Mouse (Mus musculus) mouse trophoblast stem cell (cell line): ENCODE data around the gene Dennd5b.
"Not testable (repeated sequence)": the region's sequence is repeated elsewhere in the genome, so short reads cannot be mapped to it uniquely, and the experiment has no call there.

Experiments
- in situ Hi-C, 2 experiments: fragments of 300-500 bp; cut with MseI, MboI; formaldehyde crosslinking; loops; 2 replicates in 1 of 2; 3 replicates in 1 of 2; pipeline ENCODE4 v1.15.1; 2025

Gene Dennd5b

GRCm38 (mm10) chr6:149018431-149018830 lies 83.0 kb downstream of the Dennd5b start:
- in situ Hi-C loops = loop anchor here in 1 of 2 experiments (10.0 kb wide), 1 partner anchor 96 kb away; no protein-coding TSS in a partner anchor

DNA sequence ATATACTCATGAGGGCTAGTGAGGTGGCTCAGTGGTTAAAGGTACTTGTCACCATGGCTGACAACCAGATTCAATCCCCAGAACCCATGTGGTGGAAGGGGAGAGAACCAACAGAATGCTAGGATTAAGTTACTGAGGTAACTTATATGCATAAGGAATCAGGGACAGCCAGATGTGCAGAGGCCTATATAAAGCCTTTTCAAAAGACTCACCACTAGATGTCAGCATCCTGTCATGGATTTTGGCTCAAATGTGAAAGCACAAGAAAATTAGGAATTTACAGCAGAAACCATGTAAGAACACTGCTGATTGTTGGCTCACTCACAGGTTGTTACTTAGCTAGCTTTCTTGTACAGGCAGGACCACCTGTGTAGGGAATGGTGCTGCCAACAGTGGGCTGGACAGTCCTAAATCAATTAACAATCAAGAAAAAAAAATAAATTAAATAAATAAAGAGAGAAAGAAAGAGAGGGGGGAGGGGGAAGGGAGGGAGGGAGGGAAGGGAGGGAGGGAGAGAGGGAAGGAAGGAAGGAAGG lies 90.6 kb downstream of the Dennd5b start:
- in situ Hi-C loops = loop anchor here (5.0 to 10.0 kb wide), 2 partner anchors 104 to 106 kb away; no protein-coding TSS in a partner anchor

GRCm38 (mm10) chr6:149005009-149005408 lies 96.5 kb downstream of the Dennd5b start:
- in situ Hi-C loops = no loop called here

DNA sequence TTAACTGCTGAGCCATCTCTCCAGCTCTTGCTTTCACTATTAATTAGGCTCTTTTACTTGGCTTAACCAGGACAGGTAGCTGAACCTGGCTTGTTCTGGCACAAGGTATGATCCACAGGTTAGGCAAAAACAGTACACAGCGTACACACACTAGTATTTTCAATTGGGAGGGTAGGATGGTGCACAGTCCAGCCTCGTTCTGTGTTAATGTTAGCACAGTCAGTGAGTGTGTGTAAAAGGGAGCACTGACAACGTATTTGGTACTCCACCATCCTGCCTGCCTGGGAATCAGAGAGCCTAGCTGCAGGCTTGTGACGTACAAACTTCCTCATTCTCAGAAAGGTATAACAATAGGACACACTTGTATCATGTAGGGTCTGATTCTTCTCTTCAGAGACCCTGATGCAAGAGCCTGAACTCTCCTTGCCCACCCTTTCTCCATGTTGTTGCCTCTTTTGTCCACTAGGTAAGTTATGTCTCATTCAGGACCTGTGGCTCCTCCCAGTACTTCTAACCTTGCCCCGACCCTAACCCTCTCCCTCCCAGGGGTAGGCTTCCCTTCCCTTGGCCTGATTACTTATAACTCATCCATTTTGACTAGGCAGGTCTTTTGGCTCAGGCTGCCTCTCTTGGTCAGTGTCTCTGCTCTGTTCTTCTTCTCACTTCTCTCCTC lies 107.0 kb downstream of the Dennd5b start:
- in situ Hi-C loops = no loop called here

DNA sequence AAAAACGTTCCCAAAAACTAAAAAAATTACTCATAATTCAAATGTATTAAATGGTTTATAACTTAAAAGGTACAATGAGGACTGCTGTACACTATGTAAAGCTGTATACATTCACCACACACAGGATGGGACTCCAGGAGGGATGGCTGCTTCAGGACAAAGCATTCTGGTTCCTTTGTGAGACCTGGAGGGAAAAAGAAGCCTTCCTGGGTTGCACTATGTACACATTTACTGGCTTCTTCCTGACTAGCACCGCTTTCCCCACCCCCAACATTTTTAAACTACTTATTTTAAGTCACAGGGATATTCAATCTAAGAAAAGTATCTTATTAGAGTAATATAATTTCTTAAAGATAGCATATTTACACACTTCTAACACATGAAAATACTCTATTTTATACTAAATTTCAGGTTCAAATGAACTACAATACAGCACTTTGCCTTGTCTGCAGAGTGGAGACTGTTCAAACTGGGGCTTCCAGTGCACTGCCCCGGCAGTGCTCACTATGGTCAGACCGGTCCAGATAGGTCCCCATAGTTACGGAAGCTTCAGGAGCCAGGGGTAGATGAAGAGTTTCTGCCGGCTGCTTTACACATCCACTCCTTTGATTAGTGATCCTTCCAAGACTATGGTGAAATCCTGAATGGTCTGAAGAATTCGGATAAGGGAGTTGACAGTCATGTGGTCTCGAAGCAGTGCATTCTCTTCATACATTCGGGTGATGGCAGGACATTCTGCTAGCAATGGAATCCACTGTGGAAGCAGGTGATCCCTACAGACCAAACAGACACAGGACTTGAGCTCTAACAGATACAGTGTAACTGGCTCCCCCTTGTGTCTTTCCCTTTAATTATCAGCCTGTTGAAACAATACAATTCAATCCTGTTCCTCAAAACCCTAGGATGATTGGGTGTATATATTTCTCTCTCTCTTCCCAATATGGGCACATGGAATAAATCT lies 108.1 kb downstream of the Dennd5b start:
- in situ Hi-C loops = no loop called here

GRCm38 (mm10) chr6:148992373-148993116 lies 108.9 kb downstream of the Dennd5b start:
- in situ Hi-C loops = no loop called here

DNA sequence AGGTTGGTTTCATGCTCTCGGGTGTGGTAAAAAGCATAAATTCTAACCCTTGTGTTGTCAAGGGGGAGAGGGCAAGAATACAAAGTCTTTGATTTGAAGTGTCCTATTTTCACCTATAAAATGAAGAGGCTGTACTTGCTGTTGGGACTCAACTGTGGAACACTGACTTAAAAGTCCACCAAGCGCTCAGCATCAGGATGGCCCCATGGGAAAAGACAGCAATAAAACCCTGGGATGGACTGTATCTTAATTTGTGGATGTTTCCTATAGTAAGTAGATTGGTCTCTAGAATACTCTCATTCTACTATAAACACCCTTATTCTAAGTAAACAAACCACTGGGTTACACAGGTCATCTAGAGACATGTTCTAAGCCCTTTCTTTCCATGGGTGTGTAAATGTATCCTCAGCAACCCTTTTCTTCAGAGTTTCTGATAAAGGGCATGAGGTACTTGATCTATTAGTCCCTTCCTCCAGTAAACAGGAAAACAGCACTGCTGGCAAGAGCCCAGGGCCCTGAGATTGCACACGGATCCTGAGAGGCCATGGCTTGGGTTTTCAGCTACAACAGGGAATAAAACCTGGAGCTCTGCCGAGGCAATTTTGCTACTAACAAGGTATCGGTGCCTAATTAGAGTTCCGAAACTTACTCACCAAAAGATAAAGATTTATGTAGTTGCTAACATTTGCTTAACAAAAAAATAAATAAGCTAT lies 109.7 kb downstream of the Dennd5b start:
- in situ Hi-C loops = no loop called here

DNA sequence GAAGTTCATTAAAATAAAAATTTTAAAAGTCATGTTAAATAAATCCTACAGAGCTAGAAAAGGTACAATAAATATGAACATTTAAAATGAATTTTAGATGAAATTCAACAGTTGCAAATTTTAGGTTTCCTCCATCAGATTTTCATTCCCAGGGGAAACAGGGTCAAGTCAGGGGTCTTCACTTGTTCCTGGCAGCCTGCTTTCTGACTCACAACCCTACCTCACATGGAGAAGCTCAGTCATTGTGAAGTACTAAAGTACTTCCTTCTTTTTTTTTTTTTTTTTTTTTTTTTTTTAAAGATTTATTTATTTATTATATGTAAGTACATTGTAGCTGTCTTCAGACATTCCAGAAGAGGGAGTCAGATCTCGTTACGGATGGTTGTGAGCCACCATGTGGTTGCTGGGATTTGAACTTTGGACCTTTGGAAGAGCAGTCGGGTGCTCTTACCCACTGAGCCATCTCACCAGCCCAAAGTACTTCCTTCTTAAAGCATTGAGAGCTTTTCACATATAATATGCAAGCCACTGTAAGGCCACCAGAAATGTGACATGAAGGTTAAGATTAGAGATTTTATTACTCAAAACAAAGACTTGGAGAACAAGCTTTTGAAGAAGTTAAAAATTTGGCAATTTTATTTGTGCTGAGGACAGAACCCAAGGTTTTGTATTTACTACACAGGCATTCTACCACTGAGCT lies 111.5 kb downstream of the Dennd5b start:
- in situ Hi-C loops = not testable (repeated sequence)

GRCm38 (mm10) chr6:148986003-148986402 lies 115.5 kb downstream of the Dennd5b start:
- in situ Hi-C loops = no loop called here

DNA sequence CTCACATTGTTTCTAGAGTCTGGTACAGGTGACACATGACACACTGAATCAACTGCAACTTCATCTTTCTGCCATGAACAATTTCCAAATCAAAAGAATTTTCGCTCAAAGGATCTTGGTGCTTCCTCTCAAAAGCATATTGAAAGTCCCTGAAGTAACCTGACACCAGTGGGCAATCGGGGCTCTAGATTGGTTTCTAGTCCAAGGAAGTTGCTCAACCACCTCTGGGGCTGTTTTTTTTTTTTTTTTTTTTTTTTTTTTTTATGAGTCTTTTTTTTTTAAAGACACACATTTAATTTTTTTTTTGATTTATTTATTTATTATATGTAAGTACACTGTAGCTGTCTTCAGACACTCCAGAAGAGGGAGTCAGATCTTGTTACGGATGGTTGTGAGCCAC lies 121.0 kb downstream of the Dennd5b start:
- in situ Hi-C loops = no loop called here

DNA sequence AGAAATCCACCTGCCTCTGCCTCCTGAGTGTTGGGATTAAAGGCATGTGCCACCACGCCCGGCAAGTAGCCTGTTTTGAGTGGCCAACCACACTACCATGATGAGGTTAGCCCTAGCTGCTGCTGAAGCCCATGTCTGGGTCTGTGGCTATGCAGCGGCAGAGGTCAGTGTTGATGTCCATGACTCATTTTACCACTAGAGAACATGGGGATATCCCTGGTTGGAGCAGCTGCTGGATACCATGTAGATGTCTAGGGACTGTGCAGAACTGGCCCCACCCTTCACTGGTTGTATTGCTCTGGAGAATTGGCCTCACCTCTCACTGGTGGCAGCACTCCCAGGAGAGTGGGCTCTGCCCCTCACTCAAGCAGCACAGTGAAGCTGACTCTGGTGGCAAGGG lies 126.4 kb downstream of the Dennd5b start:
- in situ Hi-C loops = no loop called here

GRCm38 (mm10) chr6:148972891-148973290 lies 128.6 kb downstream of the Dennd5b start:
- in situ Hi-C loops = no loop called here

- in situ Hi-C loops = no loop called here
Observed at GRCm38 (mm10) chr6:148972059-148972848, 129.2 kb downstream of the Dennd5b start.

GRCm38 (mm10) chr6:148971385-148971940 lies 130.0 kb downstream of the Dennd5b start:
- in situ Hi-C loops = no loop called here

DNA sequence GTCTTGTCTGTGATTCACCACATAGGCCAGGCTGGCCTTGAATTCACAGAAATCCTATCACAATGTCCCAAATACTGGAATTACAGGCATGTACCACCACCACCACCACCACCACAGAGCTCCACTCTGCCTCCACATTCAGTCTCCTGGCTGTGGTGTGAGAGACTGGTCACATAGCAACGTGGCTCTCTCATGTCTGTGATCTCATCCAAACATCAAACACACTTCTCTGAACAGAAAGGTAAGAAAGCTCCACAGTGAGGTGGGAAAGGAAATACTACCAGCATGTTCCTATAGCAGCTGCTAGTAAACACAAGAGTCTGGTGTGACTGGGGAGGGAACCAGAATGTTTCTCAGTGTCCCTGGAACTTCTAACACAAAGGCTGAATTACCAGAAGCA lies 140.2 kb downstream of the Dennd5b start:
- in situ Hi-C loops = no loop called here

GRCm38 (mm10) chr6:148959540-148960238 lies 141.8 kb downstream of the Dennd5b start:
- in situ Hi-C loops = no loop called here

DNA sequence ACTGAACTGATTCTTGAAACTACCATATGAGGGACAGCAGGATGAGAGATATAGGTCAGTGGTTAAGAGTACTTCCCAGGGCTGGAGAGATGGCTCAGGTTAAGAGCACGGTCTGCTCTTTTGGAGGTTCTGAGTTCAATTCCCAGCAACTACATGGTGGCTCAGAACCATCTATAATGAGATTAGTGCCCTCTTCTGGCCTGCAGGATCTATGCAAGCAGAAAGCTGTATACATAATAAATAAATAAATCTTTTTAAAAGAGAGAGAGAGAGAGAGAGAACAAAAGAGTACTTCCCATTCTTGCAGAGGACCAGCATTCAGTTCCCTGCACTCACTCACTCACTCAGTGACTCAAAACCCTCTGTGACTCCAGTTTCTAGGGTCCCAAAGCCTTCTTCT lies 142.8 kb downstream of the Dennd5b start:
- in situ Hi-C loops = no loop called here

GRCm38 (mm10) chr6:148957046-148957445 lies 144.4 kb downstream of the Dennd5b start:
- in situ Hi-C loops = no loop called here
